Mouse (Mus musculus) mesoderm, embryonic 11.5 days (tissue): ENCODE results near the gene Tsga10ip.
A peak's percentile ranks its signal among the peaks of the same experiment; 100 is the strongest.
"Not testable (repeated sequence)": the region's sequence is repeated elsewhere in the genome, so short reads cannot be mapped to it uniquely, and the experiment has no call there.

Experiments
- DNase-seq: peaks from one replicate; pipeline ENCODE4 v3.0.0-alpha.2; 2012; ENCODE audit warnings: low read depth, low spot score

Tsga10ip gene

DNA sequence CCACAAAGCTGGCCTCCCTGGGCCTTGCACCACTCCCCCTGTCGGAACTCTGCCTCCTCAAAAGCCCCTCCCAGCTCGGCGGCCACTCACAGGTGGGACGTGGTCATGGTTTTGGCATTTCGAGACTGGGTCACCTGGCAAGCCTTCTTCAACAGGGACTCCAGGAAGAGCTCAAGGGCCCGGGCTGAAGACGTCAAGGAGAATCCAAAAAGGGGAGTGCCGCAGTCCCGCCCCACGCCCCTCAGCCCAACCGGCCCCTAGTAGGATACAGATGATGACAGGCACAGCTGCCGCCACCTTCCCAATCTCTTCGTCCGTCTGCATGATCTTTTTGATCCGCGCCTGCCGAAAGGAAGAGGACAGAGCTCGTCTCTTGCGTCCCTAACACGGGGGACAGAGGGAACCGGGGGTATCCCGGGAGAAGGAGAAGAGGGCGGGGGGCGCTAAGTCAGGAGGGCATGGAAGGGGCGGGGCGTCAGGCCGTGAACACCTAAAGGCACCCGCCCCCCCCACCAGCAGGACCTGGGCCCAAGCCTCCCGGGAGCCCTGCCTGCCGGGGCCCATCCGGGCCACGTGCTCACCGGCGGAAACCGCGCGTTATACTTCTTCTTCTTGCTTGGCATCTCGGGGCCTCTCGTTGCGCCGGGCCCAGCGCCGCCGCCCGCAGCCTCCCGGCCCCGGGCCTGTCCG lies 21.9 kb upstream of the Tsga10ip start:
- DNase-seq, result peak; percentile 63

- DNase-seq, result no peak
These were observed 21.2 kb upstream of the Tsga10ip start for GRCm38 (mm10) chr19:5423561-5423960.

DNA sequence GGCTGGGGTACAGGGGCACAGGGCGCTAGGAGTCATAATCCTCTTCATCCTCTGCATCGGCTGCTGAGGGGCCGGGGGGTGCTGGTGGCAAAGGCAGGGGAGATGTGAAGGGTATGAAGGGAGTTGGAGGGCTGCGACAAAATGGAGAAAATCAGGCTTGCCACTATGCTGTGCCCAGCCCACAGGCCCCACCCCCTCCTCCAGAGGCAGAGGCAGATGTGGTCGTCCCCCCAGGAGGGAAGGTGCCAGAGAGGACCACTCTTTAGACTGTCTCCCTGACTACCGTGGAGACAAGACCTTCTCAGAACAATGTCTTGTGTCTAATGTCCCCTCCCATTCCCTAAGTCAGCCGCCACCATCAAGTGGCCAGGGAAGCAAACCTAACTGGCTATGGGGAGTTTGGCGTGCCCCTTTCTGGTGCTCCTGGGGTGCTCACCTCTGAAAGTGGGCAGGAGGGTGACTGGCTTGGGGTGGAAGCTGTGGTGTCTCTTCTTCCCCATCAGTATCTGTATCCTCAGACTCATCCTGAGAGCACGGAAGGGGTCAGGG lies 20.6 kb upstream of the Tsga10ip start:
- DNase-seq, result no peak

DNA sequence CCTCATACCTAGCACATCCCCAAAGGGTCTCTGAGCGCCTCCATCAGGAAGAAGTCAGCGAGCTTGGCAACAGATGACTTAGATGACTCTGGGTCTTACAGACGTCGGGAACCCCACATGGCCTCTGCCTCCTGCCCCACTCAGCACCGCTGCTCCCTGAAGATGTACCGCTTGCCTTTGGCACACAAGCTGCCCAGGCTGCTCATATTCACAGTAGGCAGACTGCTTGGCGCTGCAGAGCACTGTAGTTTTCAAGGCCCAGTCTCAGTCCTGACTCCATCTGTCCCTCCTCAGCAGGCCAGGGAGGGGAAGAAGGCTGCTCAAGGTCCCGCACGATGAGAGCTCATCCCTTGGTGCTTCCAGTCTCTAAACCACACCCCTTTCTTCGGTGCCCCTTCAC lies 19.9 kb upstream of the Tsga10ip start:
- no peak for DNase-seq

DNA sequence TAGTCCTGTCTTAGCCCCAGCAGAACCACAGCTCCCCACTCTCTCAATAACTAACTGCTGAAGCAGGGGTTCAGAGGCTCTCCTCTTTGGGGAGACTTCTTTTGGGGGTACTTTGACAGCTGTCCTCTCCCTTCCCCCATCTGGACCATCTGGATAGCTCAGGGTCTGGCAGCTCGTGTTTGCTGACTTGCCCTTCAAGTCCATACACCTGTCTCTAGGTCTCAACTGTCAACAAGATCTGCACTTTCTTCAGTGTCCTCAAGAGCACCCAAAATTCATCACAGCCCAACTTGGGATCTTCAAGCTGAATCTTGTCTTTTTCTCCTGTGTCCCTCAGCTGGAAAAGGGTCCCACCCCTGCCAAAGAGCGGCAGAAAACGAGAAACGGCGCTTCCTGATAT lies 19.5 kb upstream of the Tsga10ip start:
- no peak for DNase-seq

GRCm38 (mm10) chr19:5420579-5420978 lies 18.3 kb upstream of the Tsga10ip start:
- no peak for DNase-seq

- DNase-seq, result no peak
These were observed 17.3 kb upstream of the Tsga10ip start for GRCm38 (mm10) chr19:5419630-5420029.

GRCm38 (mm10) chr19:5418750-5419466 lies 16.6 kb upstream of the Tsga10ip start:
- no peak for DNase-seq

- DNase-seq, result no peak
These were observed 12.2 kb upstream of the Tsga10ip start for GRCm38 (mm10) chr19:5414534-5414957.

GRCm38 (mm10) chr19:5413840-5414239 lies 11.5 kb upstream of the Tsga10ip start:
- DNase-seq, result no peak

DNA sequence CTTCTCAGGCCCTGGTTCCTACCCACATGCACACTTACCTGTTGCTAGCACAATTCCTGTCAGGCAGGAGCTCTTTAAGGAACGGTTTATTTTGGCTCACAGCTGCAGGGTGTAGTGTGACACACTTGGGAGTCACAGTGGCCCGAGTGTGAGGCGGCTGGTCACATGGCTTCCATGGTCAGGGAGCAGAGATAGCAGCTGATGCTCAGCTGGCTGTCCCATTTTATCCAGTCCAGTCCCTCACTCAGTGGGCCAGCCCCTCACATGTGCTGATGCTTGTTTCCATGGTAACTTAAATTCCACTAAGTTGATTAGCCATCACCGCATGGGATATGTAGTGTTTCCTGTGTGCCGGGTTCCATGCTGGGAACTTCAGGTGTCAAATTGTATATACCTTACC lies 9.6 kb upstream of the Tsga10ip start:
- DNase-seq, result no peak

GRCm38 (mm10) chr19:5410641-5411040 lies 8.3 kb upstream of the Tsga10ip start:
- no peak for DNase-seq

- no peak for DNase-seq
These were observed 6.7 kb upstream of the Tsga10ip start for GRCm38 (mm10) chr19:5409068-5409467.

DNA sequence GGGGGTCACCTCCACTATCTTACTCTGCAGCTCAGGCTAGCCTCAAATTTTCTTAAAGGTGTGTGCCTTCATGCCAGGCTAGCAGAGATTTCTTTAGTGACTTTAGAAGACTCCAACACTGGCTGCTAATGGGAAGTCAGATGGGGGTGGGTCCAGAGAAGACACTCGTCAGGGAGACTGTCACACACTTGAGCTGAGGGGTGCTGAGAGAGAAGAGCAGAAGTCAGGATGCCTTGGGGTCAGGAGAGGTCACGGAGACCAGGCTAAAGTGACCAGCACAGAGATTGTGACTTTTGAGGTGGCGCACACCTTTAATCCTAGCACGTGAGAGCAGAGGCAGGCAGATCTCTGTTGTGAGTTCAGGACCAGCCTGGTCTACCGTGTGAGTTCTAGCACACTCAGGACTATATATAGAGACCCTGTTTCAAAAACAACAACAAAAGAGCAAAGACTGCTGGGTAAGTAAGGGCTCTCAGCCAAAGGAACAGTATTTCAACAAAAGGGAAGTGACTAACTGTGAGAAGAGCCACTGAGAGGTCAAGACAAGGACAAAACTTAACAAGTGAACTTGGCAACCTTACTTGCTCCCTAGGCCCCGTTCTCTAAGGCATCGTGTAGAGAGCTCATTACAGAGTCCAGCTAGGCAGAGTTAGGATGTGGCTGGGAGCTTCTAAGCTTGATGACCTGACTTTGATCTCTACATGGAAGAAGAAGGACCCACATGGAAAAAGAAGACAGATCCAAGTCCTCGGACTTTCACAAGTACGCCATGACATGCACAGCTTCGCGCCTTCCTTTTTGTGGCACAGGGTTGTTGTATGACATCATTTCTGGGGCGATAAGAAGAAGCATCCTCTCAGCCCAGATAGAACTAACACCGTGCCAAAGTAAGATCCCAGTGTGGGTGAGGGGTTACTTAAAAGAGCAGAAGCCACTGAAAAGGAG lies 6.0 kb upstream of the Tsga10ip start:
- no peak for DNase-seq

- no peak for DNase-seq
These were observed 4.8 kb upstream of the Tsga10ip start for GRCm38 (mm10) chr19:5407133-5407532.

DNA sequence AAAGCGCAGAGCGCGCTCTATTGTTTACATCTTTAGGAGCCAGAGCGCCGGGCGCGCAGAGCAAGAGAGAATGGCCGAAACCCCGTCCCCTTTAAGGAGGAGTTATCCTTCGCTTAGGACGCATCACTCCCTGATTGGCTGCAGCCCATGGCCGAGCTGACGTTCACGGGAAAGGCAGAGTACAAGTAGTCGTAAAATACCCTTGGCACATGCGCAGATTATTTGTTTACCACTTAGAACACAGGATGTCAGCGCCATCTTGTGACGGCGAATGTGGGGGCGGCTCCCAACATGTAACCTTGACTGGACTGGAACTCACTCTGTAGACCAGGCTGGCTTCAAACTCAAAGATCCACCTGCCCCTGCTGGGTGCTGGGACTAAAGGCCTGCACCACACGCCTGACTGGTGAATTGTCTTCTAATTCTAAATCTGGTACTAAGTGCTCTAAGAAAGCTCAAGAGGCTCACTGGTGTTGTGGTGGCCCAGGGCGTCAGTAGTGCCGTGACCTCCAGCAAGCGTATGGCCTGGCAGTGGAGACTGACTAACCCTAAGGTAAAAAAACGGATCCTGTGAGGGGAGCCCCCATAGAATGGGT lies 4.3 kb upstream of the Tsga10ip start:
- DNase-seq, result not testable (repeated sequence)

- no peak for DNase-seq
These were observed 3.6 kb upstream of the Tsga10ip start for GRCm38 (mm10) chr19:5405924-5406323.

DNA sequence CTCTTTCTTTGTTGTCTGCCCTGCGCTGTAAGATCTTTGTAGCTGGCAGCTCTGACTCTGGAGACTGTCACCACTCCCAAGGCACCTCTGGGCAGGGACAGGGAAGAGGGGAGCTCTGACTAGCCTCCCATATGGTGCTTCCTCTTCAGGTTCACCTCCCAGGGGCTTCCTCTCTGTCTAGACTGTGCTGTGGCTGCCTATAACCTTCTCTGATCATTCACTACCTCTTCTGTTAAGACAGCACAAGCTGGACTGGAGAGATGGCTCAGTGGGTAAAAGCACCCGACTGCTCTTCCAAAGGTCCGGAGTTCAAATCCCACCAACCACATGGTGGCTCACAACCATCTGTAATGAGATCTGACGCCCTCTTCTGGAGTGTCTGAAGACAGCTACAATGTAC lies 1.3 kb downstream of the Tsga10ip start:
- not testable (repeated sequence) for DNase-seq

DNA sequence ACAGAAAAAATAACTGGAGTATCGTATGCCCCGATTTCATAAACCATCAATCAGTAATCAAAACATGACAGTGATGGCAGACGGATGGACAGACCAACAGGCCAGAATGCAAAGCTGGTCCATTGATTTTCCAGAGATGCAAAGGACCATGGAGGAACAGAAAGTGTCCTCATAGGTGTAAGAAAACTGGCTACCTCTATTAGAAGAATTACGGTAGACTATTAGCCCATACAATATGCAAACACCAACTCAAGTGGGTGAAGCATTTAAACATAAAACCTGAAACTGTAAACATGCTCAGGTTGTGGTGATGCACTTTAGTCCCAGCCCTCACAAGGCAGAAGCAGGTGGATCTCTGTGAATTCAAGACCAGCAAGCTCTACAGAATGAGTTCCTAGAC lies 7.0 kb downstream of the Tsga10ip start:
- no peak for DNase-seq

- DNase-seq, result no peak
These were observed 8.2 kb downstream of the Tsga10ip start for GRCm38 (mm10) chr19:5394168-5394567.

DNA sequence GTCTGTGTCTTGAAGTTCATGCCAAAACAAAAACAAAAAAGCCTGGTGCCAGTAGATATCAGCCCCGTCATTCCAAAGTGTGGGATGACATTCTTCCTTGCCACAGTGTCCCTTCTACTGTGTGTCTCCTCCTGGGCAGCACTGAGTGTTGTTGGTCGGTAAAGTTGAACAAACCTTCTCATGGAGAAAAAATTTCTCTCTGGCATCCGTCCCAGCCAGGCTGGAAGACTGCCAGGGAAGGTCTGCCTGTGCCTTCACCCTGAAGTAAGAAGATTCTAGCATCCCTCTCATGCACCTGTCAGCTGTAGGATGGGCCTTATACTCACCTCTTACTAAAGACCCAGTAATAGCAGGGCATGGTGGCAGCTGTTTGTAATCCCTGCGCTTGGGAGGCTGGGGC lies 9.4 kb downstream of the Tsga10ip start:
- DNase-seq, result no peak
